Mouse (Mus musculus) embryo, embryonic 11 days (tissue): ENCODE measurements at regions not wholly inside any gene's neighbourhood (a gene's known extent, or its start where the extent isn't known, plus 50 kb on each side); places are given as distances from the start of the nearest gene placed in this dataset.

ENCODE experiments used
- DNase-seq: peaks from one replicate; pipeline ENCODE4 v3.0.0-alpha.2; 2015

DNA sequence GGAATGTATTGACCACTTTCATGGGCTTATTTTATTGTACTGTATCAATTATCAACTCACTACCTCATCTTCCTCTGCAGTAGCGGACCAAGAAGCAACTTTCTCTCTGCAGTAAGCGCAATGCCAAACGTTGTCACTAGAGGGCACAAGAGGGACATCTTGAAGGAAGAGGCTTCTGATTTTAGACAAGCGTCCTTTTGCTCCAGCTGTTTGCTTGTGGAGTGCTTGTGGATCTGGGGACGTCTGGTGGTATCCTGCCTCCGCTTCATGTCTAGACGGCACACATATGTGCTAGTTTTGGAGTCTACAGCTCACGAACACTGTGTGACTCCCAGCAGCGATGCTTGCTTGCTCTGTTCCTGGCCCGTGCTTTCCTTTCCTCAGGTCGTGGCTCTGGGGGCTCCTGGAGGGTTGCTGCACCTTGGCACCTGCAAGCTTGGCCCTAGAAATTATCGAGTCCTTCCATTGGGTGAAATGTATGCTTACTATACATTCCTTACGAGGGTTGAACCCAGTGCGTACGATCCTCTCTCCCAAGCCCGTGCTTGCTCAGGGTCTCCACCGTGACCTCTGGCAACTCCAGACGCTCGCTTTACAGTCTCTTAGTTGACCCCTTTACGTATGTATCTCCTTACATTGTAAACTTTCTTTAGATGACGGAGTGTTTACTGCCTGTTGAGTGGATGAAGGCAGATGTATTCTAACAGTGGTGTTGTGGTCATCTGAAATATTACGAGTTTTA lies 92.2 kb upstream of the Kif2a start:
- DNase-seq = peak; percentile 88

GRCm38 (mm10) chr13:107108045-107108444 lies 86.1 kb upstream of the Kif2a start:
- no peak for DNase-seq

- DNase-seq = no peak
These were observed 85.6 kb upstream of the Kif2a start for GRCm38 (mm10) chr13:107107572-107107971.

- DNase-seq = no peak
These were observed 83.6 kb upstream of the Kif2a start for GRCm38 (mm10) chr13:107105510-107105909.

DNA sequence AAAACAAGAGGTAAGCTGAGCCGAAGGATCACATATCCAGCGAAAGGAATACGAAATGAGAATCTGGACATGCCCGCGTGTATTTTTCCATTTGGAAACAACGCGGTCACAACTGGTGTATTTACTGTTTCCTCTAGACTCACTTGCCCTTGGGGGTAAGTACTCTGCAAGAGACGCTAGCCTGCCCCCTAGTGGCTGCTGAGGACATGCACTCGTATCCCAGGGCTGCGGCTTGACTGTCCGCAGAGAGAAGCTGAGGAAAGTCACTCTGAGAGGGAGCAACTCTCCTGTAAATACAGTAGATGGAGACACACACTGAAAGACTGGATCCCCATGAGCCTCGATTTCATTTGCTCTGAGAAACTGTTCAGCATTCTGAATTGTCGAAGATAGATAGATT lies 79.7 kb upstream of the Kif2a start:
- DNase-seq = peak; percentile 87

- DNase-seq = peak; percentile 17
These were observed 79.0 kb upstream of the Kif2a start for GRCm38 (mm10) chr13:107100852-107101325.

DNA sequence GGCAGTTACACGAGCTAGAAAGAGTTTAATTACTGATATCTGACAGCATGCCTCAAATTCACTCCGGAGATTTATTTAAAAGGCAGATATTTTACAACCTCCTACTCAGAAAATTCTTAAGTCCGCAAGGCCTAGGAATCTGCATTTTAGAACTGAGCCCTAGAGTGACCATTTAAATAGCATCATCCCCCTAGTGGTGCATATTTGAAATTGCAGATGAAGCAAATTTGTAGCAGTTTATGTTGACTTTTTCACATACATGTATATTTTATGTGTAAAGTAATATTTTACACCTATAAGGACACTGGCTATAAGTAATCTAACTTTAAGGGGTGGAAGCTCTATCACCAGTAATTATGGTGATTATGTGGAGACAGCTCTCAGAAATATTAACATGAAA lies 78.2 kb upstream of the Kif2a start:
- peak; percentile 31 for DNase-seq

- DNase-seq = no peak
These were observed 75.1 kb upstream of the Kif2a start for GRCm38 (mm10) chr13:107097005-107097404.

- peak; percentile 30 for DNase-seq
These were observed 73.2 kb upstream of the Kif2a start for GRCm38 (mm10) chr13:107094976-107095716.

DNA sequence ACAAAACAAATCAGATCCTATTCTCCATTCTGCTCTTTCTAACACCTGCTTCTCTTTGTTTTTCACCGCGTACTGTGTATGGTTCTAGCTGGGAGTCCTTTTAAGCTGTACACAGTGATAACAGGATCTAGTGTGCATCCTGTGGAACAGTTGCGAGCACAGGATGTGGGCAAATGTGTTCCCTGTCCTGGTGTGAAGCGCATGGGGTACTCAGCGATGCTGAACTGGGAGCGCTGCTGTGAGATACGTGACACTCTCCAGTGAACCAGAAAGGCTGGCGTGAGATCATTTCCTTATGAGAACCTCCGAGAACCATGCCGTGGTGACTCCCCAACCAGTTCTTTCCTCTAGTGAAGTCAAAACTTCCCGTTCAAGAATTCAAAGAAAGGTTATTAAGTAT lies 72.6 kb upstream of the Kif2a start:
- peak; percentile 17 for DNase-seq

DNA sequence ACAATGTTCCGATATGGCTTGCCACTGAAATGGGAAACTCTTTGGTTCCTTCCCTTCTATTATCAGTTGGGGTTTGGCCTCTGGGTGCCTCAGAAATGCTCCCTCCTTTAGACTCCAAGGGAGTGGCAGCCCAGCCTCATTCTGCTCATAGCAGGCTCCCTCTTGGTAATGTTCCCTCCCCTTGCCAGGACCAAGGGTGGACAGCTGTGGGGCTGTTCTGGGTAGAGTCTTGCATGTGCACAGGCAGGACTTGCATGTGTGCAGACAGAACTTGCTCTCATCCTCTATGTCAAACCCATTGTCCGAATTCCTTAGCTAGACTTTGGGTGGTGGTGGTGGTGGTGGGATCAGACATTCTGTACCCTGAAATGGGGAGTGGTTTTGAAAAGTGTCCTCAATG lies 71.8 kb upstream of the Kif2a start:
- no peak for DNase-seq

GRCm38 (mm10) chr13:107088198-107088597 lies 66.3 kb upstream of the Kif2a start:
- DNase-seq = no peak

GRCm38 (mm10) chr13:107087355-107087754 lies 65.4 kb upstream of the Kif2a start:
- DNase-seq = peak; percentile 26

- DNase-seq = no peak
These were observed 56.2 kb upstream of the Kif2a start for GRCm38 (mm10) chr13:107078085-107078484.

DNA sequence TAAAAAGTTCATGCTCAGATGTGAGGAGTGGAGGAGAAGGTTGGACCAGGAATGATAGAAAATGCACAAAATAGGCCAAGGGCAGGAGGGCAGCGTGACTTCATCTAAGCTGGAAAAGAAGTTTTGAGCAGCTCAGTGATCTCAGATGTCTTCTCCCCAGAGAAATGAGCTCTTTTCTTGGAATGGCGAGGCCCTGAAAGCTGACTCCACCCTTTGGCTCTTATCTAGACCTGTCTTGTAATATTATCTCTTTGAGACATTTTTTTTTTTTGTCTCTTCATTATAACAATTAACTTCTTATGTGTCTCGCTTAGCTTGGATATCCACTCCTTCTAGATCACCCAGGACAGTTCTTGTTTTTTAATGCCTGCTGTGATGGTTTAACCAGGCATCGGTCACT lies 53.0 kb upstream of the Kif2a start:
- no peak for DNase-seq

DNA sequence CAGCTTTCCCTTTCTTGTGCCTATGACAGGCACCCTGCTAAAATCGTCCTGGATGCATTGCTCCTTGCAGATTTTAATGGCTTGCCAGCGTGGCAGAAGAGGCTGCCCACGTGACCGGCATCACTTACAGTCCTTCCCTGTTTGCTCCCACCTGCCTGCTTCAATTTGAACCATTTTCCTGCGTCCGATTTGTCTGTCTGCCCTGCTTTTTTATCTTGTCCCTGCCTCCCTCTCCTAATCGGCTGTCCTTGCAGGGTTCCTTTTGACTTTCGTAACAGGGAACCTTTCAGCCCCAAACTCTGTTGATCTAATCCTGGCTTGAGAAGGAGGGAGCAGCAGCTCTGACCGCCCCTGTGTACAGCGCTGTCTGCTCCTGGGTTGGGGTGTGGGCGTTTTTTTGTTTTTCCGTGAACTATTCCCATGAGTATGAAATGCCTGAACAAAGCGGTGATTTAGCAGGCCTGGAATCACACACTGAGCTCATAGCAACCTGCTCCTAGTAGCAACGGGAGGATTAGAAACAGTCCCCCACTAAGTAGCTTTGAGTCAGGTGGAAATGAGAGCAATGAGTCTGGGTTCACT lies 51.2 kb upstream of the Kif2a start:
- peak; percentile 64 for DNase-seq

GRCm38 (mm10) chr13:107072345-107073038 lies 50.6 kb upstream of the Kif2a start:
- DNase-seq = peak; percentile 11
